Mouse (Mus musculus): ENCODE measurements around the gene Cebpa.

The Cebpa gene

GRCm38 (mm10) chr7:35146269-35146668 lies 27.2 kb downstream of the Cebpa start:
- DNase-seq (ENCODE audit: low spot score) = peak; percentile 88

- DNase-seq (ENCODE audit: low spot score) = peak; percentile 59
Observed at GRCm38 (mm10) chr7:35149616-35150433, 30.7 kb downstream of the Cebpa start.

- DNase-seq (ENCODE audit: low spot score) = no peak
Observed at GRCm38 (mm10) chr7:35150860-35151259, 31.8 kb downstream of the Cebpa start.

GRCm38 (mm10) chr7:35154449-35154848 lies 35.4 kb downstream of the Cebpa start:
- DNase-seq (ENCODE audit: low spot score) = no peak

- no peak for DNase-seq (ENCODE audit: low spot score)
Observed at GRCm38 (mm10) chr7:35156561-35157477, 37.7 kb downstream of the Cebpa start.

GRCm38 (mm10) chr7:35157512-35157911 lies 38.4 kb downstream of the Cebpa start:
- DNase-seq (ENCODE audit: low spot score) = no peak

GRCm38 (mm10) chr7:35162443-35162842 lies 43.4 kb downstream of the Cebpa start:
- no peak for DNase-seq (ENCODE audit: low spot score)

- DNase-seq (ENCODE audit: low spot score) = no peak
Observed at GRCm38 (mm10) chr7:35163600-35163999, 44.5 kb downstream of the Cebpa start.

GRCm38 (mm10) chr7:35164131-35164530 lies 45.0 kb downstream of the Cebpa start:
- no peak for DNase-seq (ENCODE audit: low spot score)

- no peak for DNase-seq (ENCODE audit: low spot score)
Observed at GRCm38 (mm10) chr7:35166988-35167387, 47.9 kb downstream of the Cebpa start.

GRCm38 (mm10) chr7:35167925-35168324 lies 48.8 kb downstream of the Cebpa start:
- DNase-seq (ENCODE audit: low spot score) = no peak

GRCm38 (mm10) chr7:35169341-35169740 lies 50.2 kb downstream of the Cebpa start:
- DNase-seq (ENCODE audit: low spot score) = peak; percentile 91

Measured in lung, postnatal 25 days (tissue).